11 mouse cellular contexts compared by ENCODE assay signal in the genomic region with DNA sequence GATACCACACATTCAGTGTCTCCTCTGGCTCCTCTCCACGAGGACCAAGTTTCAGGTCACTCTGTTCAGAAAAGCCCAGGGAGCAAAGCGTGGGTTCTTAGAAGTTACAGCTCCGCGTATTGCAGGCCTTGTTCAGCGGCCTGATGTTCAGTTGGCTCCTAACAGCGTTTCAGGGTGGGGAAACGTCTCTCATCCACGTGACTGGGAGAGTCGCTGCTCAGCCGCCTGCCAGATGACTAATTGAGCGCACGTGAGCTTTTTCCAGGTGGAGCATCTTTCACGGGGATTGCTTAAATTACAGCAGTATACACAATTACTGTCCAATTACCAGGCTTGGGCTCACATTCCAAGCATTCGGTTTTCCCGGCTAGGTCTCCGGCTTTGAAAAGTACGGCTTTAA.
DNase-seq lines count a peak whose midpoint lies in the region; ATAC-seq and TF ChIP-seq lines count a peak whose summit lies in the region.
"Had no signal": no experiment of that assay in that cellular context is flagged by ENCODE, and none has a peak within 500 bp of the region (broad histone marks: within the 10 kb centered on the region; RNA-seq: fewer than 3 reads in every experiment).

No protein-coding gene starts in this region.

- no peak overlapping the region for H3K4me3 ChIP-seq in kidney, adult 2 months (ENCODE audit: insufficient read depth, low read depth, low read length)
- H3K4me3 ChIP-seq in CH12.LX (replicated peaks in 1 of 3; ENCODE audit: low read depth in 2 of 3, low read length in 2 of 3, poor library complexity in 1 of 3), result no peak overlapping the region
- no peak overlapping the region for H3K4me3 ChIP-seq in heart, embryonic 11.5 days (ENCODE audit: low read depth, low read length)
- H3K4me3 ChIP-seq: heart, embryonic 13.5 days had no signal

- no peak for ATAC-seq in heart, embryonic 11.5 days (replicated peaks; ENCODE audit: insufficient number of reproducible peaks, low FRiP score, low TSS enrichment)

- H3K36me3 ChIP-seq in kidney, adult 2 months (ENCODE audit: control insufficient read depth, insufficient read depth, low read length), result no peaks in the 10 kb centered on the region
- H3K36me3 ChIP-seq in CH12.LX (replicated peaks in 1 of 2; ENCODE audit: control insufficient read depth in 1 of 2, insufficient read depth in 1 of 2, low read length in 1 of 2), result no peaks in the 10 kb centered on the region
- no peaks in the 10 kb centered on the region for H3K36me3 ChIP-seq in heart, embryonic 11.5 days (ENCODE audit: control insufficient read depth, insufficient read depth, low read length)
- H3K36me3 ChIP-seq: G1E; heart, embryonic 13.5 days had no signal

- dilution Hi-C loops in CH12.LX (cut with MboI; ENCODE audit: extremely low pct_ligation_motif_present, extremely low pct_unique_long_range_greater_than_20kb, low sequenced_read_pairs), result no loop called here

- TF ChIP-seq EP300 in CH12.LX (IDR thresholded peaks at IDR 0.05; ENCODE audit: low read length), result no peak

- WGBS in kidney, adult 2 months, result 47% methylated on average over 17 of the region's 17 CpGs
- 73% methylated on average over 17 of the region's 17 CpGs for WGBS in heart, embryonic 11.5 days (ENCODE audit: insufficient replicate concordance)

- H3K9me3 ChIP-seq in CH12.LX (replicated peaks; ENCODE audit: low read length), result no peaks in the 10 kb centered on the region
- H3K9me3 ChIP-seq in heart, embryonic 11.5 days (replicated peaks; ENCODE audit: control insufficient read depth, low read length), result no peaks in the 10 kb centered on the region
- H3K9me3 ChIP-seq: G1E; heart, embryonic 13.5 days had no signal

- no peak for TF ChIP-seq POLR2A in kidney, adult 2 months (IDR thresholded peaks at IDR 0.05; ENCODE audit: low read depth, low read length)
- no peak for TF ChIP-seq POLR2A in CH12.LX (IDR thresholded peaks at IDR 0.05; ENCODE audit: low read depth, low read length)

- H3K4me2 ChIP-seq in CH12.LX (ENCODE audit: insufficient read depth, low read depth, poor library complexity, severe bottlenecking), result no peak overlapping the region
- H3K4me2 ChIP-seq in heart, embryonic 11.5 days, result no peak overlapping the region
- H3K4me2 ChIP-seq: heart, embryonic 13.5 days had no signal

- no peak for TF ChIP-seq RAD21 in CH12.LX (IDR thresholded peaks at IDR 0.05; ENCODE audit: low read depth, low read length)

- no peak for TF ChIP-seq CTCF in kidney, adult 2 months (conservative IDR thresholded peaks at IDR 0.05; ENCODE audit: insufficient read depth, insufficient read length, low read depth, low read length)
- TF ChIP-seq CTCF in CH12.LX (conservative IDR thresholded peaks at IDR 0.05 in 1 of 2, IDR thresholded peaks at IDR 0.05 in 1 of 2; ENCODE audit: low read depth in 2 of 2, low read length in 2 of 2), result no peak

- H3K9ac ChIP-seq in CH12.LX (ENCODE audit: insufficient read depth, low read depth), result no peak overlapping the region
- H3K9ac ChIP-seq in heart, embryonic 11.5 days (ENCODE audit: low read depth, low read length), result no peak overlapping the region
- H3K9ac ChIP-seq: heart, embryonic 13.5 days had no signal

- peak; percentile 7 for DNase-seq in kidney, adult 2 months
- DNase-seq in kidney, adult 11 months, result no peak
- no peak for DNase-seq in CH12.LX (ENCODE audit: extremely low read depth)
- peak; percentile 42 for DNase-seq in Muller cell, postnatal 12 days (ENCODE audit: inconsistent ontology term)
- peak; percentile 39 to 41 for DNase-seq in layer of hippocampus, adult 8-10 months (ENCODE audit: low spot score in 2 of 2)
- DNase-seq in cerebellum, postnatal 4 days (ENCODE audit: low spot score in 2 of 2), result no peak
- no peak for DNase-seq in heart, adult 11 months
- DNase-seq: kidney, adult 18-20 months had no signal

- no peaks in the 10 kb centered on the region for H3K79me2 ChIP-seq in CH12.LX (replicated peaks; ENCODE audit: control insufficient read depth, extremely low read depth, insufficient read depth, poor library complexity, severe bottlenecking)

- no peak overlapping the region for H3K27ac ChIP-seq in kidney, adult 2 months (ENCODE audit: insufficient read depth, low read depth, low read length)
- H3K27ac ChIP-seq in CH12.LX (ENCODE audit: insufficient read depth, low read depth), result no peak overlapping the region
- no peak overlapping the region for H3K27ac ChIP-seq in heart, embryonic 11.5 days (ENCODE audit: low read depth, low read length)
- H3K27ac ChIP-seq: heart, embryonic 13.5 days had no signal

- in situ Hi-C loops in CH12.LX (cut with MboI; ENCODE audit: low pct_ligation_motif_present, low pct_unique_long_range_greater_than_20kb, low sequenced_read_pairs), result no loop called here

- no peaks in the 10 kb centered on the region for H3K4me1 ChIP-seq in kidney, adult 2 months (ENCODE audit: control insufficient read depth, insufficient read depth, low read length)
- peaks cover 0 to 5% of the 10 kb centered on the region in 2 experiments; a peak in 1 of 4 replicates for H3K4me1 ChIP-seq in CH12.LX (ENCODE audit: control insufficient read depth in 1 of 2, insufficient read depth in 2 of 2)
- H3K4me1 ChIP-seq in heart, embryonic 11.5 days (ENCODE audit: control insufficient read depth, insufficient read depth, low read length), result no peaks in the 10 kb centered on the region
- H3K4me1 ChIP-seq: heart, embryonic 13.5 days had no signal

- no peaks in the 10 kb centered on the region for H3K27me3 ChIP-seq in kidney, adult 2 months (replicated peaks; ENCODE audit: control insufficient read depth, insufficient read depth, low read length)
- no peaks in the 10 kb centered on the region for H3K27me3 ChIP-seq in CH12.LX (replicated peaks)
- H3K27me3 ChIP-seq in heart, embryonic 11.5 days (ENCODE audit: control insufficient read depth, insufficient read depth, low read length), result no peaks in the 10 kb centered on the region

TF ChIP-seq in CH12.LX, 34 proteins besides CTCF, POLR2A, EP300 and RAD21:
- TF ChIP-seq SIN3A (IDR thresholded peaks at IDR 0.05; ENCODE audit: low read length) (no peak), BHLHE40 (IDR thresholded peaks at IDR 0.05; ENCODE audit: low read depth, low read length) (peak; percentile 41; the same call in 1 of the 2 replicates)

Comparison
In these comparisons a context has a peak if more than half of its experiments do, and no peak if none do; other contexts are left out.
1. DNase-seq: peak in kidney, adult 2 months (single experiment), Muller cell, postnatal 12 days (single experiment) and layer of hippocampus, adult 8-10 months (2 of 2); none in kidney, adult 11 months (single experiment), CH12.LX (single experiment), cerebellum, postnatal 4 days (0 of 2) and heart, adult 11 months (single experiment).